Mouse (Mus musculus) neutrophil, adult 5-6 weeks (primary cell): ENCODE measurements around the gene Polg2. TPM values are rescaled to one million over a fixed set of nuclear protein-coding genes. Genes with fewer than 3 reads are reported as not detected.
"Not testable (repeated sequence)": the region's sequence is repeated elsewhere in the genome, so short reads cannot be mapped to it uniquely, and the experiment has no call there.

ENCODE experiments used
- ATAC-seq: fragments of 151-379, 151-347 bp; 2 replicates; pipeline ENCODE4 v1.8.0; 2017; ENCODE audit warnings: mild to moderate bottlenecking, moderate TSS enrichment; ENCODE audit not compliant: insufficient number of reproducible peaks, poor library complexity, low FRiP score, severe bottlenecking; ENCODE audit errors: extremely low read depth
- total RNA-seq: library from RNA; stranded (forward); fragments of 200-1000 nt; gene quantifications from 2 replicates; pipeline ENCODE4 v1.2.3, GENCODE M21; 2017

Gene Polg2
- total RNA-seq, 1 experiment from 2014 or later = 83.1 TPM

- no peak for ATAC-seq
Observed at GRCm38 (mm10) chr11:106739116-106739515, 40.2 kb downstream of the Polg2 start.

GRCm38 (mm10) chr11:106737178-106737621, 42.1 kb downstream of the Polg2 start:
- no peak for ATAC-seq

DNA sequence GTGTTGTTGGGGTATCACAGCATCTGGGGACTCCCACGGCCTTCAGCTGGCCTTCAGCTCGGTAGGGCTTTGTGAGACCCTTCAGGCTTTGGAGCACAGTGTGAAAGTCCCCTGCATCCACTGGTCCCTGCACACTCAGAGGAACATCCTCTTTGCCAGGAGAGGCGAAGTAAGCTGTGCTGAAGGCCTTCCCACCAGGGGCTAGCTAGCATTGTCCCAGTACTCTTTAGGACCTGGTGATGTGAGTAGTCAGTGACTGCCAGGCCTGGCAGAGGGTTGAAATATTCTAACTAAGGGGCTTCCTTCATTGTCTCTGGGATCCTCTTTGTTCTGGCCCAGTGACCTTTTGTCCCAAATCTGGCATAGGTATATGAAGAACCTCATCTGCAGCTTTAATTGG, 42.7 kb downstream of the Polg2 start:
- ATAC-seq = no peak

GRCm38 (mm10) chr11:106730714-106731113, 48.6 kb downstream of the Polg2 start:
- ATAC-seq = no peak

GRCm38 (mm10) chr11:106729656-106730055, 49.7 kb downstream of the Polg2 start:
- ATAC-seq = no peak

GRCm38 (mm10) chr11:106728402-106729366, 50.7 kb downstream of the Polg2 start:
- ATAC-seq = no peak

GRCm38 (mm10) chr11:106727967-106728366, 51.4 kb downstream of the Polg2 start:
- ATAC-seq = no peak

DNA sequence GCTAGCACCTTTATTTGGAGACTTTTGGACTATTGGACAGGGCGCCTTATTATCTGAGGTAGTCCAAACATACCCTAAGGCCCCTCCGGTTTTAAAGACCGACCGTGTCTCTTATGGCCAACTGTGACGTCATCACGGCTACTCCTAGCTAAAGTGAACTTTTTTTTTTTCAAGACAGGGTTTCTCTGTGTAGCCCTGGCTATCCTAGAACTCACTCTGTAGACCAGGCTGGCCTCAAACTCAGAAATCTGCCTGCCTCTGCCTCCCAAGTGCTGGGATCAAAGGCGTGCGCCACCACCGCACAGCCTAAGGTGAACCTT, 54.5 kb downstream of the Polg2 start:
- not testable (repeated sequence) for ATAC-seq

- no peak for ATAC-seq
Observed at GRCm38 (mm10) chr11:106724176-106724915, 55.0 kb downstream of the Polg2 start.

DNA sequence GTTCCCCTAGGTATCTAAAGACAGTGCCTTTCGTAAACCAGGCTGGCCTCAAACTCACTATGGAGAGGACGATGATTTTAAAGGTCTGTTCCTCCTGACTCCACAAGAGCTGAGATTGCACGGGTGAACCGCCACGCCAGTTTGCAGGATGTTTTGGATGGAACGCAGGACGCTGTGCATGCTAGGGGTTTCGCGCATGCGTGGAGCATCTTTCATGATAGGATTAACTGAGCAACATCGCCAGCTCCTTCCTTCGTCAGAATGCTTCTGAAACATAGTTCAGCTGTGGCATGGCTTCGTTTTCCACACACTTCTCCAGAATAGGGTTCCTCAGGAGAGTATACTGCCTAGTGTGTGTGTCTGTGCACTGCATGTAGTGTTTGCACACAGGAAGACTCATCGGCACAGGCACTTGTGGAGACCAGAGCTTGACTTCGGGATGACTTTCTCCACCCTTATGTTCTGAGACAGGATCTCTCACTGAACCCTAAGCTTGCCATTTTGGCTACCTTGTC, 55.7 kb downstream of the Polg2 start:
- no peak for ATAC-seq

DNA sequence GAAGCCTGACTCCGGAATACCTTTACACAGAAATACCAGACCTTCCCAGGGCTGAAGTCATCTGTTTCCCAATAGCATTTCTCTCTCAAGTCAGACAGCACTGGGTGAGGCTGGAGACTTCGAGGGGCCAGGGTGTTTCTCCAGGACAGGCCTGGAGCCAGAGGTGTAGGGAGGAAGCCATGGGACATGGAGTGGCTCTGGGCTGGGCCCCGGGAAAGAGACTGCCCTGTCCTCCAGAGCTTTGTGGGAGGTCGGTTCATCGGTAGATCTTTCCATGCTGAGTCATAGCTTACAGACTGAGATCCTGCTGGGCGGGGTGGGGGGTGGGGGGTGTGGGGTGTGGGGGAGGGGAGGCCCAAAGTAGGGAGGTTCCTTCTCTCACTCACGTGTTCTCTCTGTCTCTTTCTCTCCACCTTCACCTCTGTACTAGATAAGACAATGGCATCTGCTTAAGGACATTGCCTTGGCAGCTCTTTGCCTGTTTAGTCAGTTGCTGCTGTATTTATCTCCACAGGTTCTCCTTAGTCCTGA, 56.4 kb downstream of the Polg2 start:
- ATAC-seq = no peak

DNA sequence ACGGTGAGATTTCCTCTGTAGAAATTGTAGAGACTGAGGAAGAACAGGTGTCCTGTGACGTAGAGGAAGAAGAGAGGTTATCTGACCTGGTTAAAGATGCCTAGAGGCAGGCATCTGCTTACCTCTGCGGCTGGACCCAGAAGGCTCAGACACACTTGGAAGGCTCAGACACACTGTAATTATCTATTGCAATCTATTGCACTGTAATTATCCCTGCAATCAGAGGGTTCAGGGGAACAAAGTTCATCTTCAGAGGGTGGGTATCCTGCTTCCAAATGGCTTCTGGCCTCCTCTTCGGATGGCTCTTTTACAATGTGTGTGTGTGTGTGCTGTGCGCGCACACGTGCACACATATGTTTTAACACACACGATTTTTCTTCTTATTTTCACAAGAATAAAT, 59.0 kb downstream of the Polg2 start:
- ATAC-seq = no peak

Other genes with a start within 250 kb of the Polg2 start
- gene Tex2, start 166.1 kb downstream of the Polg2 start, total RNA-seq = 13.5 and 15.9 TPM in 2 replicates
- 144 and 151 TPM in 2 replicates for gene Pecam1, start 28.9 kb downstream of the Polg2 start, total RNA-seq
- gene Milr1, start 28.3 kb downstream of the Polg2 start, total RNA-seq = 63.2 and 73.4 TPM in 2 replicates
- gene Ddx5, start 9.6 kb upstream of the Polg2 start, total RNA-seq = 3,680 and 4,160 TPM in 2 replicates
- 73.4 and 82.5 TPM in 2 replicates for gene Cep95, start 9.7 kb upstream of the Polg2 start, total RNA-seq
- gene Smurf2, start 141.2 kb upstream of the Polg2 start, total RNA-seq = 60.8 and 66.7 TPM in 2 replicates
- gene Kpna2, start 220.0 kb upstream of the Polg2 start, total RNA-seq = 22.2 and 27.1 TPM in 2 replicates
- gene 1810010H24Rik, start 246.1 kb upstream of the Polg2 start, total RNA-seq = 1.4 and 2.0 TPM in 2 replicates